ENCODE assay signal across 1 mouse cellular context in the genomic region with DNA sequence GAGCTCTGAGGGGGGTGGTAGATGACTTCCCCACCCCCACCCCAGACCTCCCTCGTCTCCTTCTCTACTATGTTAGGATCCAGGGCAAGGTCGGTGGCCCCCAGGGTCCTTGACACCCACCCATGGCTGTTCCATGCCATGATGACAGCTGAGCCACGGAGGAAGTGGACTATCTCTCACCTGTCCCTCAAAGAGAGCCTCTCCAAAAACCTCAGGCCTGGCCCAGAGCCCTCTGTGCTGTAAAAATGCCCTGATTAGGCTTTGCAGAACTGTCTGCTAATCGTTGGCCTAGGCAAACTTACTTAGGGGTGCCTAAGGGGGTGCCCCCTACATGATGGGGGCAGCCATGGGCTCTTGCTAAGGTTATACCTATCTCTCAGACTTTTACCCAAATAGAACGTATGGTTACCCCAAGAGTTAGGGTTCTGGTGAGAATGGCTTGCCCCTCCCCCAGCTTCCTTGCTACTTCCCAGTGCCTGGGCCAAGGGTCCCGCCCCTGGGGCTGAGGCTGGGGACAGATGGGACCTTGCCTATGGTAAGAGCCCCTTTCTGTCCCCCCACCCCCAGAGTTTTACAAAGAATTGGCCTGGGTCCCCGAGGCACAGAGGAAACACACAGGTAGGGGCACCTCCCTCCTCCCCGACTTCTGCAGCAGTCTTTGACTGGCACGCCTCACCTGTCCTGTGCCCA.
A peak's percentile ranks its signal among the peaks of the same experiment; 100 is the strongest.
TF ChIP-seq lines count a peak whose summit lies in the region.

No protein-coding gene starts in this region.

TF ChIP-seq in MEL, 35 proteins besides CTCF, POLR2A, EP300 and RAD21 (continued from another document):
- no peak for TF ChIP-seq MEF2A (IDR thresholded peaks at IDR 0.05; ENCODE audit: extremely low read depth, insufficient replicate concordance, low read depth, low read length, poor library complexity, severe bottlenecking)
- TF ChIP-seq USF1 (IDR thresholded peaks at IDR 0.05; ENCODE audit: low read depth, low read length) = no peak
- no peak for TF ChIP-seq MAX (IDR thresholded peaks at IDR 0.05; ENCODE audit: low read length)
- peak; percentile 60 for TF ChIP-seq ETS1 (IDR thresholded peaks at IDR 0.05; ENCODE audit: low read depth, low read length)
- peak; percentile 52; the same call in 1 of the 2 replicates for TF ChIP-seq RCOR1 (IDR thresholded peaks at IDR 0.05; ENCODE audit: low read depth, low read length)
- TF ChIP-seq SIN3A (IDR thresholded peaks at IDR 0.05; ENCODE audit: low read length) = peak; percentile 25; the same call in 1 of the 2 replicates
- no peak for TF ChIP-seq JUND (IDR thresholded peaks at IDR 0.05; ENCODE audit: low read depth, low read length)
- peak; percentile 68; the same call in 1 of the 2 replicates for TF ChIP-seq TCF12 (IDR thresholded peaks at IDR 0.05; ENCODE audit: low read depth, low read length)
- TF ChIP-seq MYC (IDR thresholded peaks at IDR 0.05; ENCODE audit: low read depth, low read length) = no peak
- TF ChIP-seq ZMIZ1 (IDR thresholded peaks at IDR 0.05; ENCODE audit: low read depth, low read length) = no peak
- TF ChIP-seq HCFC1 (IDR thresholded peaks at IDR 0.05; ENCODE audit: low read depth, low read length) = no peak
- TF ChIP-seq UBTF (IDR thresholded peaks at IDR 0.05; ENCODE audit: borderline replicate concordance, insufficient read depth, low read depth, low read length) = no peak
